ENCODE assay signal across 9 mouse cellular contexts in genomic region chr3:58330186-58330585, GRCm38 (mm10).
DNase-seq lines count a peak whose midpoint lies in the region; ATAC-seq and TF ChIP-seq lines count a peak whose summit lies in the region.
"Had no signal": no experiment of that assay in that cellular context is flagged by ENCODE, and none has a peak within 500 bp of the region (broad histone marks: within the 10 kb centered on the region; RNA-seq: fewer than 3 reads in every experiment).

No protein-coding gene starts in this region.

- H3K27ac ChIP-seq in hindbrain, postnatal 0 days: no peak overlapping the region
- H3K27ac ChIP-seq in hindbrain, embryonic 12.5 days: no peak overlapping the region

- no peak overlapping the region for H3K9ac ChIP-seq in hindbrain, postnatal 0 days (replicated peaks; ENCODE audit: low read length)
- H3K9ac ChIP-seq in hindbrain, embryonic 12.5 days: no peak overlapping the region

- no peaks in the 10 kb centered on the region for H3K27me3 ChIP-seq in hindbrain, postnatal 0 days (ENCODE audit: insufficient read depth, low read length)
- H3K27me3 ChIP-seq in hindbrain, embryonic 12.5 days: no peaks in the 10 kb centered on the region

- DNase-seq in hindbrain, postnatal 0 days (ENCODE audit: low spot score): peak; percentile 45
- DNase-seq in brain, adult 2 months (ENCODE audit: low read depth, low spot score): peak; percentile 53
- peak; percentile 75 for DNase-seq in gastrocnemius, postnatal 14 days
- DNase-seq in layer of hippocampus, adult 18-20 months (ENCODE audit: low spot score in 2 of 2): peak; percentile 28 to 57
- peak; percentile 50 to 67 for DNase-seq in lung, postnatal 4 days
- no peak for DNase-seq in spleen, postnatal 14 days (ENCODE audit: low spot score in 2 of 2)

- peak; percentile 69 for ATAC-seq in hindbrain, postnatal 0 days
- no peak for ATAC-seq in hindbrain, embryonic 12.5 days (ENCODE audit: low FRiP score)
- no peak for ATAC-seq in megakaryocyte-erythroid progenitor cell, adult 5-6 weeks (replicated peaks; ENCODE audit: low FRiP score, low TSS enrichment, poor library complexity, severe bottlenecking)

- no peak overlapping the region for H3K4me3 ChIP-seq in hindbrain, postnatal 0 days (ENCODE audit: low read length)
- H3K4me3 ChIP-seq in hindbrain, embryonic 12.5 days: no peak overlapping the region
- H3K4me3 ChIP-seq: erythroblast, embryonic 14.5 days had no signal

- no peaks in the 10 kb centered on the region for H3K36me3 ChIP-seq in hindbrain, postnatal 0 days (ENCODE audit: insufficient read depth, low read length)
- no peaks in the 10 kb centered on the region for H3K36me3 ChIP-seq in hindbrain, embryonic 12.5 days

- intact Hi-C loops in gastrocnemius, postnatal 14 days (cut with DNase I; ENCODE audit: low total_unique reads): no loop called here

- 50% methylated on average over 2 of the region's 2 CpGs for WGBS in hindbrain, postnatal 0 days
- 88% methylated on average over 2 of the region's 2 CpGs for WGBS in hindbrain, embryonic 12.5 days

- no peaks in the 10 kb centered on the region for H3K9me3 ChIP-seq in hindbrain, postnatal 0 days (ENCODE audit: low read length)
- no peaks in the 10 kb centered on the region for H3K9me3 ChIP-seq in hindbrain, embryonic 12.5 days (replicated peaks)

- H3K4me2 ChIP-seq in hindbrain, postnatal 0 days (ENCODE audit: low read depth, low read length): no peak overlapping the region
- H3K4me2 ChIP-seq in hindbrain, embryonic 12.5 days (replicated peaks): no peak overlapping the region

- no peaks in the 10 kb centered on the region for H3K4me1 ChIP-seq in hindbrain, postnatal 0 days (ENCODE audit: insufficient read depth, low read length)
- peaks cover 3% of the 10 kb centered on the region; the same call in 1 of the 2 replicates for H3K4me1 ChIP-seq in hindbrain, embryonic 12.5 days

- no peak for TF ChIP-seq CTCF in hindbrain, postnatal 0 days (IDR thresholded peaks at IDR 0.05; ENCODE audit: low read depth)

Comparison
In these comparisons a context has a peak if more than half of its experiments do, and no peak if none do; other contexts are left out.
1. DNase-seq: peak in hindbrain, postnatal 0 days (single experiment), brain, adult 2 months (single experiment), gastrocnemius, postnatal 14 days (single experiment), layer of hippocampus, adult 18-20 months (2 of 2) and lung, postnatal 4 days (2 of 2); none in spleen, postnatal 14 days (0 of 2).